In genomic region chrX:52911587-52912371, GRCm38 (mm10) we compare ENCODE assay signal across 8 mouse cellular contexts. TPM values are rescaled to one million over a fixed set of nuclear protein-coding genes. Genes with fewer than 3 reads are reported as not detected.
DNase-seq lines count a peak whose midpoint lies in the region; ATAC-seq lines count a peak whose summit lies in the region.

Phf6 (plus strand) TSS chrX:52912266.

- H3K4me2 ChIP-seq in hindbrain, embryonic 12.5 days (replicated peaks) = peak within 1 kb of the TSS; percentile 48

- DNase-seq in Muller cell, postnatal 12 days (ENCODE audit: inconsistent ontology term) = peak; percentile 92
- peak; percentile 92 for DNase-seq in cerebellum, adult 9-11 months
- peak; percentile 85 to 89 for DNase-seq in frontal cortex, postnatal 10 days (ENCODE audit: low spot score in 2 of 2)
- peak; percentile 64 to 72 for DNase-seq in layer of hippocampus, postnatal 25 days (ENCODE audit: extremely low spot score in 1 of 2, low spot score in 1 of 2)
- peak; percentile 91 for DNase-seq in lung, postnatal 25 days (ENCODE audit: low spot score)
- DNase-seq in retina, embryonic 14.5 days (ENCODE audit: low spot score) = peak; percentile 89
- peak; percentile 91 for DNase-seq in thymus, postnatal 4 days

- H3K27me3 ChIP-seq in hindbrain, embryonic 12.5 days = no peaks in the 10 kb centered on the region

- H3K9ac ChIP-seq in hindbrain, embryonic 12.5 days = peak within 1 kb of the TSS; percentile 80

- no peaks in the 10 kb centered on the region for H3K9me3 ChIP-seq in hindbrain, embryonic 12.5 days (replicated peaks)

- peak within 1 kb of the TSS; percentile 62 for H3K4me3 ChIP-seq in hindbrain, embryonic 12.5 days

- H3K36me3 ChIP-seq in hindbrain, embryonic 12.5 days = no peaks in the 10 kb centered on the region

- H3K4me1 ChIP-seq in hindbrain, embryonic 12.5 days = no peaks in the 10 kb centered on the region

- WGBS in hindbrain, embryonic 12.5 days = 17% methylated on average over 50 of the region's 54 CpGs

- peak; percentile 98 for ATAC-seq in hindbrain, embryonic 12.5 days (ENCODE audit: low FRiP score)

- H3K27ac ChIP-seq in hindbrain, embryonic 12.5 days = peak within 1 kb of the TSS; percentile 98

RNA-seq across cellular contexts. Expression of gene Phf6, which starts in this region (rescaled TPM):
- polyA plus RNA-seq in hindbrain, embryonic 12.5 days (2016; fragmentation: Nextera tagmentation; extraction: Ambion mirVana) = 97.7 and 103 TPM in 2 replicates
- total RNA-seq in layer of hippocampus, postnatal 25 days (2021) = 10 to 100 TPM; 19.4 to 20.8 TPM

Comparison
In these comparisons a context has a peak if more than half of its experiments do, and no peak if none do; other contexts are left out.
1. Peak in every context shown above with its lines: DNase-seq, ATAC-seq, H3K4me3 ChIP-seq and H3K27ac ChIP-seq.